Mouse (Mus musculus) brown adipose tissue, adult 24 weeks (tissue): ENCODE measurements at regions not wholly inside any gene's neighbourhood (a gene's known extent, or its start where the extent isn't known, plus 50 kb on each side); places are given as distances from the start of the nearest gene placed in this dataset.

Source experiments
- H3K27ac ChIP-seq: fragments of 200-500 bp; replicated peaks from 2 replicates; pipeline ENCODE4 v1.5.1; 2012; ENCODE audit warnings: low read depth, mild to moderate bottlenecking, low read length
- H3K4me1 ChIP-seq: fragments of 200-500 bp; 2 replicates; pipeline ENCODE4 v1.6.1; 2012; ENCODE audit warnings: low read length, mixed read lengths; ENCODE audit not compliant: control insufficient read depth, insufficient read depth, insufficient read length
- H3K4me3 ChIP-seq: fragments of 200-500 bp; 2 replicates; pipeline ENCODE4 v1.5.1; 2012; ENCODE audit warnings: low read depth, mild to moderate bottlenecking, low read length, moderate library complexity; ENCODE audit not compliant: insufficient read depth

DNA sequence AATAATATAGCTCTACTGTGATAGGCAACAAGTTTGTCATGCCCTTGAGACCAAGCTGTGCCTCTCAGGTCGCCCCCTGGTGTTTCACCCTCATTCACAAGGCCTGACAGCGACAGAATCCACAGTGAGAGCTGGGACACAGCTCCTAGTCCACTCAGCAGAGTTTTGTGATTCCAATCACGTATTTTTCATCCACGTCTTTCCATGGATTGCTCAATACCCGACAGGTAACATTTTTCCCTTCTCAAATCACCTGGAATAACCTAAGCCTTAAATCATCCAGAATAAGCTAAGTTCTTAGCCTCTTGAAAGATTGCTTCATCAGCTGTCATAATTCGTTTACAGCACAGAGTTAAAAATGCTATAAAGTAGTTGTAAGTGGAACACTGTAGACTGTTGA lies 211.3 kb downstream of the Ccdc91 start:
- Histone ChIP-seq H3K27ac (no peak overlapping the region), H3K4me3 (no peak overlapping the region), H3K4me1 (no peaks in the 10 kb centered on the region)

DNA sequence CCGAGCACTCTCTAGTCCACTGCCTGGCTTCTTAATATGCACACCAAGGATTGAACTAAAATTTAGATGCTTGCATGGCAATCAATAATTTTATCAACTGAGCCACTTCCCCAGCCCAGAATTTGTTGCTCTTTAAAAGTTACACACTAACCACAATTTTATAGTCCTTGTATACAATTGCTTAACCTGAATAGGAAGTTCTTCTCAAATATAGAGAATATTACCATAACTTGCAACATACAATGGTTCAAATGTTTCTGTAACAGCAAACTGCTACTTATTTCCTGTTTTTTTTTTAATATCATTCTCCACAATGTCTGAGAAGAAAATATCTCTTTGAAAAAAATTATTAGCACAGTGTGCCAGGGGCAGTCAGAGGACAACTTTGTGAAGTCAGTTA lies 222.6 kb downstream of the Ccdc91 start:
- H3K4me1 ChIP-seq: no peaks in the 10 kb centered on the region
- no peak overlapping the region for H3K4me3 ChIP-seq
- H3K27ac ChIP-seq: no peak overlapping the region

DNA sequence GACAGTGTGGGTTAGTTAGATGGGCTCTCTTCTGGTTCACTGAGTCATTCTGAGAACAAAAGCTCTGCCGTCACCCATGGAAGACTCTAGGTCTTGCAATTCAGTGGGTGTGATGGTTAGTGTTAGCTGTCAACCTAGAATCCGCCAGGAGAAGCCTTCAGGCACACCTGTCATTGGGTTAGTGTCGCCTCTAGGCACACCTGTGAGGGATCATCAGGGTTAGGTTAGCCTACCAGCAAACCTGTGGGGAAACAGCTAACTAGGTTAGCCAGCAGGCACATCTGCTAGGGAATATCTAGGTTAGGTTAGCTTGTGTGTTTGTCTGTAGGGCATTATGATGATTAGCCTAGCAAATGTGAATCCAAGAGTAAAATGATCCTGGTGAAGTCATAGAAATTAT lies 223.8 kb downstream of the Ccdc91 start:
- H3K27ac ChIP-seq: no peak overlapping the region
- H3K4me1 ChIP-seq: no peaks in the 10 kb centered on the region
- H3K4me3 ChIP-seq: no peak overlapping the region

DNA sequence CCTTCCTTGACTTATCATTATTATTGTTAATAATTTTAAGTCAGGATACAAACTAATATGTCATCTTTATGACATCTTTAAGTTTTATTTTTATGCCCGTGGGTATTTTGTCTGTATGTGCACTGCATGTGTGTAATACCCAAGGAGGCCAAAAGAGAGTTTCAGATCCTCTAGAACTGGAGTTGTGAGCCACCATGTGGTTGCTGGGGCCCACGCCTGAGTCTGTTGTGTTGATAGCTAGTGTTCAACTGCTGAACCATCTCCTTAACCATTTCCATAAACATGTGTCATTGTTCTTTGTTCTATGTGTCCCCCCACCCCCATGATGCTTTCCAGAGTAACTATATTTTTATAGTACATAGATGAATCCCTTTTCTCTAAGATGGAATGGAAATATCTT lies 225.0 kb downstream of the Ccdc91 start:
- H3K4me1 ChIP-seq: no peaks in the 10 kb centered on the region
- H3K4me3 ChIP-seq: no peak overlapping the region
- no peak overlapping the region for H3K27ac ChIP-seq

DNA sequence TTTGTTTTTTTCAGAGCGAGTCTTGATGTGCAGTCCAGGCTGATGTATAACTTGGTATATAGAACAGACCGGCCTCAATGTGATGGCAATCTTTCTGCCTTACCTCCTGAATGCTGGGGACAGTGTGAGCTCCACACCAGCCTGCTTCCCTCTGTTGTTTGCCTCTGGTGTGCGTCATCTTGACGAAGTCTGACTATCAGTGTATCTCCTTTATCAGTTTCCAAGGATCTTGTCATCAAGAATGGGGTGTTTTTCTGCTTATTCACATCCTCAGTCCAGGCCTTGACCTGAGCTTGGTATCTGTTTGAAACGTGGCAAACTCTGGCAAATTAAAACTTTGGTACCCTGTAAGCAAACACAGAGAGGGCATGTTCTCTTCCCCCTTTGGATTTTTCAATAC lies 226.3 kb downstream of the Ccdc91 start:
- no peaks in the 10 kb centered on the region for H3K4me1 ChIP-seq
- no peak overlapping the region for H3K4me3 ChIP-seq
- H3K27ac ChIP-seq: no peak overlapping the region

DNA sequence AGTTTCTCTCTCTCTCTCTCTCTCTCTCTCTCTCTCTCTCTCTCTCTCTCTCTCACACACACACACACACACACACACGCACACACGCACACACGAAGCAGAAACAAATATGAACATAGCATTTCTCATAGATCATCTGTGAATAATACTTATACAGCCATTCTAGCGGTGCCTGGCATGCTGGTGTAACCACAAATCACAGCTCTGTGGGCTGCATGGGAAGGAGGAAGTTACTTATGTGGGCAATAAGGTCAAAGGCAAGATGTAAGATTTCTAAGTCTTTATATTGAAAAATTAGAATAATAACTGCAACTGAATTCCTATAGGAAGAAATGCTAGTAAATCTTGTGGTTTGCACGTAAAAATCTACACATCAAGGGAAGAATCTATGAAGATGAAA lies 228.7 kb downstream of the Ccdc91 start:
- H3K4me1 ChIP-seq: no peaks in the 10 kb centered on the region
- H3K27ac ChIP-seq: no peak overlapping the region
- no peak overlapping the region for H3K4me3 ChIP-seq

DNA sequence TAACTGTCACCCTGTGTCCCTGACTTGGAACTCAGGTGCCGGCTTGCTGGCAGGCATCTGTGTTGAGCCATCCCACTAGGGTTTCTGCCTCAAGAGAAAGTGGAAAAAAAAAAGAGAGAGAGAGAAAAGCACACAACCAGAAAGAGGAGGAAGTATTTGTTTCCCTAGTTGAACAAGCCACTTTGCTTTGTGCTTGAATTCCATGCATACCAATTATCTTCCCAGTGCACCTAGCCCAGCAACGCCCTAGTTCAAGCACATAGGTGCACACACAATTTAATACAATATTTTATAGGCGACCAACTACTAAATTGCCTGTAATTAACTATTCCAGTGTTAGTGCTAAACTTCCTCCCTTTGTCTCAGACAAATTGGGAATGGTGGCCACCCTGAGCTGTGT lies 230.3 kb downstream of the Ccdc91 start:
- Histone ChIP-seq H3K4me1 (no peaks in the 10 kb centered on the region), H3K4me3 (no peak overlapping the region), H3K27ac (no peak overlapping the region)

DNA sequence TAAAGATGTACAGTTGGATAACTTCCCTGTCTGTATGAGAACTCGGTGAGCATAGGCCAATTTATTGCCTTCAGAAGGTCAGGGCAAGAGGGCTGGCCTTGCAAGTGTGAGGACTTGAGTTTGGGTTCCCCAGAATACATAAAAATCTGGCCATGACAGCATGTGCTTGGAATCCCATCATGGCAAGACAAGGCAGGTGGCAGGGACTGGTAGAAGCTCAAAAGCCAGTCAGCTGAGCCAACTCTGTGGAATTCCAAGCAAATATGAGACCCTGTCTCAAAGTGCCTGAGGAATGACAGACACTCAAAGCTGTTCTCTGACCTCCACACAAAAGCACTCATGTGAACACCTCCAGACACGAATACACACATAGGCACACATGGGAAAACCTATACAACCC lies 231.1 kb downstream of the Ccdc91 start:
- H3K4me1 ChIP-seq: no peaks in the 10 kb centered on the region
- H3K4me3 ChIP-seq: no peak overlapping the region
- no peak overlapping the region for H3K27ac ChIP-seq

DNA sequence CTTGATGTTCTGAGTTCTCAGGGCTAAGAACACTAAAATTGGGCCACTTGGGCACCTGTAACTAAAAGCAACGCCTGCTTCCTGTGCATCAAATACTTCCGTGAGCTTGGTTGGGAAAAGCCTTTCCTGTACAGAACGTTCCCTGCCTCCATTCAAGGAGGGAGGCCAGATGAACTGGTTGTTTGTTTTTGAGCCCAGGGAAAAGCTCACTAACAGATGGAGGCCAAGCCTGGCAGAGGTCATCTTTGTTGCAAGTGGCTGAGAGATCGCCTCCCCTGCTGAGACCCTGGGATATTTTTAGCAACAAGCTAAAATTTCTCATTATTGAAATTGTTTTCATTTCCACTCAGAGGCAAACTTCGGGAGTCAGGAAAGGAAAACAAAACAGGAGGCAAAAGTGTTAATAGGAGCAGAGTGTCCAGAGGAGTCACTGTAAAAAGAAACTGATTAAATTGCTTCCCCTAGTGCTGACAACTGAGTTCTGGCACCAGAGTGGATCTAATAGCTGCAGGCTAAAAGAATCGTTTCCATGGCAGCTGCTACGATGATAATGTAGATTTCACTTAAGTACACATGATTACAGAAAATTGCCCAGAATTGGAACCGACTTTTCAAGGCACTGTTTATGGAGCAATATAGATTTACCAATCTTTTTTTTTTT lies 242.6 kb downstream of the Ccdc91 start:
- Histone ChIP-seq H3K4me1 (no peaks in the 10 kb centered on the region; the same call in 1 of the 2 replicates), H3K4me3 (peak overlapping the region; percentile 5; the same call in 1 of the 2 replicates), H3K27ac (peak overlapping the region; percentile 51)

DNA sequence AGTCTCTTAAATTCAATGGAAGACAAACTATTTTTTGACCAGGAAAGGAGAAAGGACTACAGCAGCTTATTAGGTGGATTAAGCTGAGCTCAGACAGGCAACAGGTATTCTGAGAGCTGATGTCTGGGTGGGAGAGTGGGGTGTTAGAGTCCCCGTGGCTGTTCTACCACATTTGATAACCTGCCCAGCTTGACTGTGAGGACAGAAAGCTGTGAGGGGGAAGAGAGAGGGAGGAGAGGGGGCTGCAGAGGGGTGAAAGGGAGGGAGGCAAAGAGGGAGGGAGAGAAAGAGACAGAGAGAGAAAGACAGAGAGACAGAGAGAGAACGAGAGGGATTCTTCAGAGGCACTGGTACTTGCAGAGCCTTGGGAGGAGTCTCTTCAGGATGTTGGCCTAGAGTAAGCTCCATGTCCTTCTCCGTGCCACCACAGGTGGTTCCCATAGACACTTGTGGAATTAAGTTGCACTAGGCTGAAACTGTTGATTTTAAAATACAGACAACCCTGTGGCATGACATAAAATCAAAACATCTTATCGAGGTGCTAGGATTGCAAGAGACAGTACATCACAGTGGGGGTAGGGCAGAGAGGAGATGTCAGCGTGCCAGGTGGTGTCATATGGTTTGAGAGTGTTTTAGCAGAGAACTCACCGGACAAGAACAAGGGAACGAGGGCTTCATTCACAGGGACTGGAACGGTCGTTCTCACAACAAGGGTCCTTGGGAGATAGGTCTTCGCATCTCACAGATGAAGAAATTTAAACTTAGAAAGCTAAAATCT lies 243.3 kb downstream of the Ccdc91 start:
- Histone ChIP-seq H3K4me3 (no peak overlapping the region), H3K4me1 (no peaks in the 10 kb centered on the region; the same call in 1 of the 2 replicates), H3K27ac (no peak overlapping the region)

DNA sequence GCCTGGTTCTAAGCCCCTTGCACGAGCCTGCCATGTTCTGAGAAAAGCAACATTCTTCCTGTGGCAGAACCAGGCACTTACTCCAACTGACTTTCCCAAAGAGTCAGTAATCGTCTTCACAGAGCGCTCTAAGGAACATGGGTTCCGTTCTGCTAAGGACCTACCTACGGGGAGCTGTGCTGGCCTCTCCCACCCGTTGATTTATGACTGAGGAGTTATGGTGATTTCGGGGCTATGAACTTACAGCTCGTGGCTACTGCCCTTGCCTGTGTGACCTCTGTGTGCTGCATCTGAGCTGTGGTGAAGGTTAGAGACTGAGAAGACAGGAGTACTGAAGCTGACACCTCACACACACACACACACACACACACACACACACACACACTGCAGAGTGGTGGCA lies 243.9 kb downstream of the Ccdc91 start:
- no peaks in the 10 kb centered on the region; the same call in 1 of the 2 replicates for H3K4me1 ChIP-seq
- H3K4me3 ChIP-seq: no peak overlapping the region
- H3K27ac ChIP-seq: no peak overlapping the region

DNA sequence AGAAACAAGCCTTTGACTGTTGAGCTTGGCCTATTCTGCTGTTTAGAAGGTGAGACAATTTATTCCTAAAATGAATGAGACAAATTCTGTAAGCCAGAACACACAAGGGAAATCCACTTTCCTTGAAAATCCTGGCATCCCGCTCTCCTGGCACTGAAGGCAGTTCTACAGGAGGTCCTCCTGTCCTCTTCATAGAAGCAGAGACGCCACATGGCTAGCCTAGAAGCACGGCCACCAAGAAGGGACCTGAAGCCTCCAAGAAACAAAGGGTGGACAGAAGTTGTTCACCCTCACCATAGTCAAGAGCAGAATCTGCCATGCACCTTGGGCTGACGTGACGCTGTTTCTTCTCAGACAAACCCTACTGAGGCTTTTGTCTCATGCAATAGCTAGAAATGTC lies 247.7 kb downstream of the Ccdc91 start:
- Histone ChIP-seq H3K27ac (no peak overlapping the region), H3K4me1 (no peaks in the 10 kb centered on the region; the same call in 1 of the 2 replicates), H3K4me3 (no peak overlapping the region)

DNA sequence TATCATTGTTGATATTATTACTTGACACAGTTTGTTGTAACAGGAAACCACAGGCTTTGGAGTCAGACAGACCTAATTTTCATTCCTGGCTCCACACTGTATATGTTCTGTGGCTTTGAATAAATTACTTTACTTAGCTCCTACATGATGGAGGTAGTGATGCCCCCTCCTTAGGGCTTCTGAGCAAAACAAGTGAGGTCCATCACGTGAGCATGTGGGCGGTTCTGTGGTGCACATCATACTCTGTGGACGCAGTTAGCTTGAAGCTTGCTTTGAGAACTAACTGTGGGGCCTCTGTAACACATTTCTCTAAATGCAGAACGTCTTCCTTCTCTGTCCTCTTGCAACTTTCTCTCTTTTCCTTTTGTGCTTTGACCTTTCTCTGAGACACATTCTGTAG lies 251.4 kb downstream of the Ccdc91 start:
- Histone ChIP-seq H3K4me1 (no peaks in the 10 kb centered on the region), H3K4me3 (no peak overlapping the region)

DNA sequence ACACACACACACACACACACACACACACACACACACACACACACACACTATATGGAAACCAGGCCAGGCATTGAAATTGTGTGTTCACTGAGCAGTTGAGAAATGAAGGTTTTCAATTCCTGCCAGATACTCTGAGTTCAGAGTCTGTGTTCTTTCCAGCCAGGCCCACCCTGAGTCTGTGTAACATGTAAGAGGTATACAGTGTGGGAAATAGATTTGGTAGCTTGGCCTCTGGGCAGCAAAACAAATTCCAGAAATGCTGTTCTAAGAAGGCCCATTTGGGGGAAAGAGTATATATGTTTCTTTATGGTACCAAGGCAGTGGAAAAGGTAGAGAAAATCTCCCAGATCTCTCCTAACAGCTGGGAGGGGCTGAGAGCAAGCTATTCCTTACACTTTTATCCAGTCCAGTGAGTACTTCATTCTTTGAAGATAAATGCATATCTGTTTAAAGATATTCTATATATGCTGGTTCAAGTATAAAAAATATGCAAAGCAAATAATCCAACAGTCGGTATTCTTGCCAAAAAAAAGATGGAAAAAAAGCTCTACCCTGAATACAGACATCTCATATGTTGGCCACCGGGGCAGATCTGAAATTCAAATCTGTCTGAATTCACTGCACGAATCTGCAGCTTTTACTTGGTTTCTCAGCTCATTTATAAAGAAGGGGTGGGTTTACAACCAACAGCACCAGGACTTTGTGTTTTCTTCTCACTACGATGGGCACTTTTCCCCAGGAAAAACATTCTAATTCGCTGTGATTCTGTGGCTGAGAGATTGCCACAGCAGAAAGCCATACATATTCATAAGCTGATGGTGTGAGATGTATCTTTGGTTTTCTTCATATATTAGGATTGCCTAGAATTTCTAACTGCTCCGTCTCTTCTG lies 252.3 kb downstream of the Ccdc91 start:
- Histone ChIP-seq H3K4me3 (no peak overlapping the region), H3K4me1 (no peaks in the 10 kb centered on the region), H3K27ac (no peak overlapping the region)

More for the DNA sequence above, 251.4 kb downstream of the Ccdc91 start:
- no peak overlapping the region for H3K27ac ChIP-seq

DNA sequence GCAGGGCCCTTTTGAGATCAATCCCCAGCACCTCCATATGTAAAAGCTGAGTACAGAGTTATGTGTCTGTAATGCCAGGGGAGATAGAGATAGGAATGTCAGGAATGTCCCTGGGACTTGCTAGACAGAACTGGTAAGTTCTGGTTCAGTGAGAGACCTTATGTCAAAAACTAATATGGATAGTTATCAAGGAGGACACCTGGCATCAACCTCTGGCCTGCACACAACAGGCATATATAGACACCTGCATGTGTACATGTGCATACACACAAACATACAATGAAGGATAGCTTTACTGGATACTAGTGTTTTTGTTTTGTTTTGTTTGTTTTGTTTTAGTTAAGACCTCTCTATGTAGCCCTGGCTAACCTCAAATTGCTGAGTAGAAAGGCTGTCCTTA lies 254.1 kb downstream of the Ccdc91 start:
- Histone ChIP-seq H3K4me3 (no peak overlapping the region), H3K27ac (no peak overlapping the region), H3K4me1 (no peaks in the 10 kb centered on the region)
